Mouse (Mus musculus) c-Kit-negative CD71-positive TER-119-positive erythroid progenitor cells, embryonic 14.5 days (primary cell): ENCODE results near the gene Tut7.
"Not testable (repeated sequence)": the region's sequence is repeated elsewhere in the genome, so short reads cannot be mapped to it uniquely, and the experiment has no call there.

Source experiments
- DNase-seq: peaks from one replicate; pipeline ENCODE4 v3.0.0-alpha.2; 2013; ENCODE audit warnings: low read depth, low spot score

Gene Tut7

GRCm38 (mm10) chr13:59822507-59823462, at the start of gene Tut7:
TSS of gene Tut7 (minus strand) at chr13:59823147.
- DNase-seq, result peak; percentile 90

GRCm38 (mm10) chr13:59872446-59872845, 49.5 kb upstream of the Tut7 start:
- DNase-seq, result no peak

- DNase-seq, result peak; percentile 24
Observed at GRCm38 (mm10) chr13:59870004-59870403, 47.1 kb upstream of the Tut7 start.

GRCm38 (mm10) chr13:59868011-59868649, 45.2 kb upstream of the Tut7 start:
- no peak for DNase-seq

- no peak for DNase-seq
Observed at GRCm38 (mm10) chr13:59867103-59867502, 44.2 kb upstream of the Tut7 start.

GRCm38 (mm10) chr13:59859515-59859914, 36.6 kb upstream of the Tut7 start:
- no peak for DNase-seq

- DNase-seq, result no peak
Observed at GRCm38 (mm10) chr13:59856286-59857070, 33.5 kb upstream of the Tut7 start.

- no peak for DNase-seq
Observed at GRCm38 (mm10) chr13:59853471-59853870, 30.5 kb upstream of the Tut7 start.

GRCm38 (mm10) chr13:59850373-59850772, 27.4 kb upstream of the Tut7 start:
- no peak for DNase-seq

- DNase-seq, result no peak
Observed at GRCm38 (mm10) chr13:59844661-59845060, 21.7 kb upstream of the Tut7 start.

GRCm38 (mm10) chr13:59843976-59844375, 21.0 kb upstream of the Tut7 start:
- DNase-seq, result no peak

GRCm38 (mm10) chr13:59842226-59843210, 19.6 kb upstream of the Tut7 start:
- DNase-seq, result peak; percentile 83

GRCm38 (mm10) chr13:59841761-59842160, 18.8 kb upstream of the Tut7 start:
- not testable (repeated sequence) for DNase-seq

GRCm38 (mm10) chr13:59840429-59841169, 17.7 kb upstream of the Tut7 start:
- peak; percentile 88 for DNase-seq

- no peak for DNase-seq
Observed at GRCm38 (mm10) chr13:59839356-59839755, 16.4 kb upstream of the Tut7 start.

- no peak for DNase-seq
Observed at GRCm38 (mm10) chr13:59838464-59838863, 15.5 kb upstream of the Tut7 start.

- DNase-seq, result no peak
Observed at GRCm38 (mm10) chr13:59836811-59837210, 13.9 kb upstream of the Tut7 start.

- DNase-seq, result no peak
Observed at GRCm38 (mm10) chr13:59836101-59836798, 13.3 kb upstream of the Tut7 start.

GRCm38 (mm10) chr13:59834786-59835452, 12.0 kb upstream of the Tut7 start:
- no peak for DNase-seq
